Mouse (Mus musculus): ENCODE results near the gene March5.
"Not testable (repeated sequence)": the region's sequence is repeated elsewhere in the genome, so short reads cannot be mapped to it uniquely, and the experiment has no call there.

Gene March5

GRCm38 (mm10) chr19:37207303-37208175 lies at the start of gene March5:
TSS of gene March5 (plus strand) at chr19:37207543.
- peak; percentile 90 for DNase-seq (ENCODE audit: low spot score)

GRCm38 (mm10) chr19:37172096-37172495 lies 35.2 kb upstream of the March5 start:
- DNase-seq (ENCODE audit: low spot score): no peak

GRCm38 (mm10) chr19:37172566-37173130 lies 34.7 kb upstream of the March5 start:
- DNase-seq (ENCODE audit: low spot score): no peak

- no peak for DNase-seq (ENCODE audit: low spot score)
Observed at GRCm38 (mm10) chr19:37173331-37174115, 33.8 kb upstream of the March5 start.

- peak; percentile 32 for DNase-seq (ENCODE audit: low spot score)
Observed at GRCm38 (mm10) chr19:37174116-37174715, 33.1 kb upstream of the March5 start.

GRCm38 (mm10) chr19:37174716-37175435 lies 32.5 kb upstream of the March5 start:
- DNase-seq (ENCODE audit: low spot score): peak; percentile 40

GRCm38 (mm10) chr19:37175436-37175805 lies 31.9 kb upstream of the March5 start:
- DNase-seq (ENCODE audit: low spot score): no peak

- DNase-seq (ENCODE audit: low spot score): no peak
Observed at GRCm38 (mm10) chr19:37175919-37176318, 31.4 kb upstream of the March5 start.

GRCm38 (mm10) chr19:37176879-37177462 lies 30.4 kb upstream of the March5 start:
- no peak for DNase-seq (ENCODE audit: low spot score)

GRCm38 (mm10) chr19:37177819-37178708 lies 29.3 kb upstream of the March5 start:
- DNase-seq (ENCODE audit: low spot score): peak; percentile 45

GRCm38 (mm10) chr19:37188366-37188948 lies 18.9 kb upstream of the March5 start:
- DNase-seq (ENCODE audit: low spot score): no peak

- no peak for DNase-seq (ENCODE audit: low spot score)
Observed at GRCm38 (mm10) chr19:37192475-37193058, 14.8 kb upstream of the March5 start.

GRCm38 (mm10) chr19:37198165-37198880 lies 9.0 kb upstream of the March5 start:
- DNase-seq (ENCODE audit: low spot score): no peak

- no peak for DNase-seq (ENCODE audit: low spot score)
Observed at GRCm38 (mm10) chr19:37199889-37200288, 7.5 kb upstream of the March5 start.

- DNase-seq (ENCODE audit: low spot score): no peak
Observed at GRCm38 (mm10) chr19:37203371-37203770, 4.0 kb upstream of the March5 start.

GRCm38 (mm10) chr19:37205155-37205554 lies 2.2 kb upstream of the March5 start:
- DNase-seq (ENCODE audit: low spot score): not testable (repeated sequence)

GRCm38 (mm10) chr19:37206641-37207302 lies 571 bp upstream of the March5 start:
- DNase-seq (ENCODE audit: low spot score): peak; percentile 31

GRCm38 (mm10) chr19:37208176-37208755 lies 923 bp downstream of the March5 start, which contains the start of gene Cpeb3:
TSS of gene Cpeb3 (minus strand) at chr19:37208601.
- DNase-seq (ENCODE audit: low spot score): peak; percentile 13

Measured in urinary bladder, postnatal 14 days (tissue).